Mouse (Mus musculus) forelimb bud, embryonic 11.5 days (tissue): ENCODE results near the gene Mbl1.

ENCODE experiments used
- DNase-seq: peaks from one replicate; pipeline ENCODE4 v3.0.0-alpha.2; 2012; ENCODE audit warnings: low read depth, low spot score

Gene Mbl1

DNA sequence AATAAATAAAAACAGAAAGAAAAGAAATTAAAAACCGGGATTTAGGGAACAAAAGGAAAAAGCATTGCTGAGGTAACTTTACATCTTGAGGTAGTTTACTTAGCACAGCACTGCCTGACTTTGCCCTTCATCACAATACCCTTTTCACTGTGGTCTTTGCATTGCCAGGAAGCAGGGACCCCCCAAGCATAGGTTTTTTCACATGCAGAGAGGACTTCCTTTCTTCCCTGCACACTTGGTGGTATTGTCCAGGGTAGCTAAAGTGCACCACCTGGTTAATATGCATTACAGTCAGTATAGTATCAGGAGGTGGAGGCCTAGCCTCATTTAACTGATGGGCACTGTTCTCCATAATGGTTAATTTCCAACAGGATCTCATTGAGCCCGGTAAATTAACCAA lies 38.2 kb downstream of the Mbl1 start:
- no peak for DNase-seq

- no peak for DNase-seq
Measured at GRCm38 (mm10) chr14:41198037-41198730, 46.9 kb downstream of the Mbl1 start.
